Mouse (Mus musculus): ENCODE results near the gene Ltb4r1. TPM values are rescaled to one million over a fixed set of nuclear protein-coding genes. Genes with fewer than 3 reads are reported as not detected.

Gene Ltb4r1
- total RNA-seq, 2 experiments from 2014 or later: 1.4 to 1.6 TPM

- DNase-seq: no peak
These were observed 19.9 kb upstream of the Ltb4r1 start for GRCm38 (mm10) chr14:55745861-55746237.

GRCm38 (mm10) chr14:55747051-55747847, 18.5 kb upstream of the Ltb4r1 start:
- no peak for DNase-seq

GRCm38 (mm10) chr14:55757566-55757965, 8.2 kb upstream of the Ltb4r1 start:
- DNase-seq: no peak

GRCm38 (mm10) chr14:55758363-55758784, 7.4 kb upstream of the Ltb4r1 start, which contains the start of gene Cideb:
Gene Cideb, minus strand, starts transcription at chr14:55758458.
- DNase-seq: peak; percentile 60

GRCm38 (mm10) chr14:55760156-55760555, 5.6 kb upstream of the Ltb4r1 start:
- peak; percentile 91 for DNase-seq

- no peak for DNase-seq
These were observed 4.6 kb upstream of the Ltb4r1 start, which contains the start of gene Ltb4r2 for GRCm38 (mm10) chr14:55761163-55761562. Gene Ltb4r2, plus strand, starts transcription at chr14:55761428.

GRCm38 (mm10) chr14:55762001-55762821, 3.6 kb upstream of the Ltb4r1 start:
- peak; percentile 63 for DNase-seq

- no peak for DNase-seq
These were observed 2.6 kb upstream of the Ltb4r1 start for GRCm38 (mm10) chr14:55763166-55763565.

GRCm38 (mm10) chr14:55767519-55768414, 2.0 kb downstream of the Ltb4r1 start:
- peak; percentile 69 for DNase-seq

GRCm38 (mm10) chr14:55768555-55768954, 2.8 kb downstream of the Ltb4r1 start:
- no peak for DNase-seq

- no peak for DNase-seq
These were observed 3.4 kb downstream of the Ltb4r1 start for GRCm38 (mm10) chr14:55769087-55769703.

- no peak for DNase-seq
These were observed 10.9 kb downstream of the Ltb4r1 start for GRCm38 (mm10) chr14:55776711-55777110.

- DNase-seq: no peak
These were observed 11.4 kb downstream of the Ltb4r1 start for GRCm38 (mm10) chr14:55777176-55777575.

GRCm38 (mm10) chr14:55777806-55778205, 12.0 kb downstream of the Ltb4r1 start:
- no peak for DNase-seq

GRCm38 (mm10) chr14:55778686-55779085, 12.9 kb downstream of the Ltb4r1 start:
- DNase-seq: peak; percentile 1

GRCm38 (mm10) chr14:55779656-55780055, 13.9 kb downstream of the Ltb4r1 start:
- peak; percentile 2 for DNase-seq

- DNase-seq: peak; percentile 2
These were observed 15.0 kb downstream of the Ltb4r1 start for GRCm38 (mm10) chr14:55780736-55781135.

GRCm38 (mm10) chr14:55781310-55781709, 15.5 kb downstream of the Ltb4r1 start:
- peak; percentile 78 for DNase-seq

- peak; percentile 4 for DNase-seq
These were observed 16.7 kb downstream of the Ltb4r1 start for GRCm38 (mm10) chr14:55782361-55782960.

- DNase-seq: peak; percentile 11
These were observed 17.6 kb downstream of the Ltb4r1 start for GRCm38 (mm10) chr14:55783171-55783957.

- peak; percentile 34 for DNase-seq
These were observed 18.1 kb downstream of the Ltb4r1 start, which contains the start of gene Adcy4 for GRCm38 (mm10) chr14:55783958-55784235. Gene Adcy4, minus strand, starts transcription at chr14:55784095.
